Mouse (Mus musculus) forebrain, embryonic 15.5 days (tissue): ENCODE data around the gene Esrrg. TPM values are rescaled to one million over a fixed set of nuclear protein-coding genes. Genes with fewer than 3 reads are reported as not detected.

Source experiments
- ATAC-seq: fragments of 200-750 bp; cut with Nextera tagmentation; replicated peaks from 2 replicates; pipeline ENCODE4 v1.8.0; 2017; ENCODE audit warnings: mild to moderate bottlenecking, moderate TSS enrichment, moderate library complexity
- H3K27ac ChIP-seq: fragments of 300-500 bp; sonication (generic); replicated peaks from 2 replicates; pipeline ENCODE4 v1.5.1; 2015; ENCODE audit warnings: mild to moderate bottlenecking, inconsistent platforms
- H3K27me3 ChIP-seq: fragments of 300-500 bp; sonication (generic); 2 replicates; pipeline ENCODE4 v1.6.1; 2015; ENCODE audit warnings: inconsistent platforms
- H3K36me3 ChIP-seq: fragments of 300-500 bp; sonication (generic); 2 replicates; pipeline ENCODE4 v1.6.1; 2015; ENCODE audit warnings: mild to moderate bottlenecking, inconsistent platforms
- H3K4me1 ChIP-seq: fragments of 300-500 bp; sonication (generic); 2 replicates; pipeline ENCODE4 v1.6.1; 2015; ENCODE audit warnings: inconsistent platforms
- H3K4me2 ChIP-seq: fragments of 300-500 bp; sonication (generic); replicated peaks from 2 replicates; pipeline ENCODE4 v1.6.1; 2015; ENCODE audit warnings: mild to moderate bottlenecking, inconsistent platforms
- H3K4me3 ChIP-seq: fragments of 300-500 bp; sonication (generic); 2 replicates; pipeline ENCODE4 v1.5.1; 2015; ENCODE audit warnings: mild to moderate bottlenecking, inconsistent platforms
- H3K9ac ChIP-seq: fragments of 300-500 bp; sonication (generic); replicated peaks from 2 replicates; pipeline ENCODE4 v1.6.1; 2015; ENCODE audit warnings: mild to moderate bottlenecking, inconsistent platforms
- H3K9me3 ChIP-seq: fragments of 300-500 bp; sonication (generic); 2 replicates; pipeline ENCODE4 v1.6.1; 2016; ENCODE audit warnings: inconsistent platforms
- WGBS: fragments of 180-500 bp; shearing (Covaris S2); methylation state at CpG from one replicate; pipeline ENCODE4 v1.1.7; 2015; ENCODE audit warnings: mixed read lengths; 5-methylcytosine and 5-hydroxymethylcytosine counted together
- polyA plus RNA-seq: library from polyadenylated mRNA; unstranded; fragments of >200 nt; fragmentation: Nextera tagmentation; extraction: Ambion mirVana; gene quantifications from 2 replicates; pipeline ENCODE4 v1.2.1, GENCODE M21; 2015

Esrrg gene
- polyA plus RNA-seq, 1 experiment from 2014 or later = 9.9 TPM

GRCm38 (mm10) chr1:187724651-187725050 lies 116.1 kb downstream of the Esrrg start:
- 36% methylated on average over 1 of the region's 1 CpGs for WGBS
- no peaks in the 10 kb centered on the region for H3K4me1 ChIP-seq
- no peaks in the 10 kb centered on the region for H3K9me3 ChIP-seq
- ATAC-seq = no peak
- no peaks in the 10 kb centered on the region for H3K36me3 ChIP-seq
- no peak overlapping the region for H3K4me3 ChIP-seq
- no peak overlapping the region for H3K27ac ChIP-seq
- H3K27me3 ChIP-seq = no peaks in the 10 kb centered on the region
- no peak overlapping the region for H3K9ac ChIP-seq
- H3K4me2 ChIP-seq = no peak overlapping the region

- no peak overlapping the region for H3K9ac ChIP-seq
- H3K4me1 ChIP-seq = no peaks in the 10 kb centered on the region
- no peaks in the 10 kb centered on the region for H3K9me3 ChIP-seq
- no peak overlapping the region for H3K4me3 ChIP-seq
- no peak overlapping the region for H3K27ac ChIP-seq
- no peak overlapping the region for H3K4me2 ChIP-seq
- WGBS = 95% methylated on average over 1 of the region's 1 CpGs
- no peaks in the 10 kb centered on the region for H3K36me3 ChIP-seq
- no peaks in the 10 kb centered on the region for H3K27me3 ChIP-seq
- no peak for ATAC-seq
Observed at GRCm38 (mm10) chr1:187725351-187725750, 116.8 kb downstream of the Esrrg start.

DNA sequence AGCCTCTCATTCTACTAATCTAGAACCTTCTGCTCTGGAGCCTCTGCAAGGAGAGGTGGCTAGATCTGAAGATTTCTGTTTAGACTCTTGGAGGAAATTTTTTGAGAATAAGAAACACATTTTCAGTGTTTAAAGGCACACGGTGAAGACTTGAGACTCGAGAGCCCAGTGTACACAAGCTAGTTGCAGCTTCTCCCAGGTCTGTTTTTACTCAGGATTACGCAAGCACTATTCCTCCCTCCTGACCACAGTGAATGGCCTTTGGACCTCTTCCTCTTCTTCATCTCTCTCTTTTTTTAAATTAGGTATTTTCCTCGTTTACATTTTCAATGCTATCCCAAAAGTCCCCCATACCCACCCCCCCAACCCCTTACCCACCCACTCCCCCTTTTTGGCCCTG lies 122.6 kb downstream of the Esrrg start:
- Histone ChIP-seq H3K9me3 (no peaks in the 10 kb centered on the region), H3K4me1 (no peaks in the 10 kb centered on the region), H3K4me3 (no peak overlapping the region), H3K27ac (no peak overlapping the region), H3K36me3 (no peaks in the 10 kb centered on the region), H3K9ac (no peak overlapping the region), H3K4me2 (no peak overlapping the region), H3K27me3 (no peaks in the 10 kb centered on the region)
- WGBS = 89% methylated on average over 4 of the region's 4 CpGs
- ATAC-seq = no peak

DNA sequence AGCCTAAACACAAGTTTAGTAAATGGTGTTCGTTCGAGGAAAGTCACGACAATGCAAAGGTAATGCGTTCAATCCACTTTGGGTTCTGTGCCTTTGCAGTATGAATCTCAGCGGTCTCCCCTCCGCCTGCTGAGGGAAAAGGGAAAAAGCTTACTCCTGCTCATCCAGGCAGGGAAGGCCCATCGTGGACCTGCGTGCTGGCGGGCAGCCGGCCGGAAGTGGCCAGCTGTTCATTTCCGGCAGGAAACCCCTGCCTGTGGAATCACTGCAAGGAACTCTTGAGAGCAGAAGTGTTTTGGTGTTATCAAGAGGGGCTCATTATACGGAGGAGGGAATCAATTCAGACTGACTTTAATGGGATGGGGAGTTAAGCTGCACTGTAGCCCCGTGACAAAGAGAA lies 127.9 kb downstream of the Esrrg start:
- ATAC-seq = no peak
- H3K4me3 ChIP-seq = no peak overlapping the region
- no peak overlapping the region for H3K9ac ChIP-seq
- WGBS = 44% methylated on average over 14 of the region's 14 CpGs
- no peaks in the 10 kb centered on the region for H3K9me3 ChIP-seq
- no peaks in the 10 kb centered on the region for H3K4me1 ChIP-seq
- no peaks in the 10 kb centered on the region for H3K36me3 ChIP-seq
- H3K27ac ChIP-seq = no peak overlapping the region
- H3K4me2 ChIP-seq = no peak overlapping the region
- H3K27me3 ChIP-seq = no peaks in the 10 kb centered on the region

- Histone ChIP-seq H3K9me3 (no peaks in the 10 kb centered on the region), H3K27ac (no peak overlapping the region), H3K4me2 (no peak overlapping the region), H3K4me3 (no peak overlapping the region), H3K4me1 (no peaks in the 10 kb centered on the region), H3K36me3 (no peaks in the 10 kb centered on the region), H3K27me3 (no peaks in the 10 kb centered on the region), H3K9ac (no peak overlapping the region)
- no peak for ATAC-seq
- 91% methylated on average over 7 of the region's 7 CpGs for WGBS
Observed at GRCm38 (mm10) chr1:187737296-187737695, 128.7 kb downstream of the Esrrg start.

- H3K27me3 ChIP-seq = no peaks in the 10 kb centered on the region
- H3K27ac ChIP-seq = no peak overlapping the region
- H3K9ac ChIP-seq = no peak overlapping the region
- no peaks in the 10 kb centered on the region for H3K4me1 ChIP-seq
- H3K4me3 ChIP-seq = no peak overlapping the region
- 74% methylated on average over 12 of the region's 12 CpGs for WGBS
- H3K9me3 ChIP-seq = no peaks in the 10 kb centered on the region
- no peak overlapping the region for H3K4me2 ChIP-seq
- no peaks in the 10 kb centered on the region for H3K36me3 ChIP-seq
- ATAC-seq = no peak
Observed at GRCm38 (mm10) chr1:187740531-187740930, 131.9 kb downstream of the Esrrg start.

GRCm38 (mm10) chr1:187741306-187741705 lies 132.7 kb downstream of the Esrrg start:
- H3K9me3 ChIP-seq = no peaks in the 10 kb centered on the region
- H3K36me3 ChIP-seq = no peaks in the 10 kb centered on the region
- no peaks in the 10 kb centered on the region for H3K27me3 ChIP-seq
- no peak overlapping the region for H3K9ac ChIP-seq
- no peak overlapping the region for H3K4me3 ChIP-seq
- no peak overlapping the region for H3K4me2 ChIP-seq
- ATAC-seq = no peak
- WGBS = 93% methylated on average over 7 of the region's 7 CpGs
- H3K4me1 ChIP-seq = no peaks in the 10 kb centered on the region
- no peak overlapping the region for H3K27ac ChIP-seq

DNA sequence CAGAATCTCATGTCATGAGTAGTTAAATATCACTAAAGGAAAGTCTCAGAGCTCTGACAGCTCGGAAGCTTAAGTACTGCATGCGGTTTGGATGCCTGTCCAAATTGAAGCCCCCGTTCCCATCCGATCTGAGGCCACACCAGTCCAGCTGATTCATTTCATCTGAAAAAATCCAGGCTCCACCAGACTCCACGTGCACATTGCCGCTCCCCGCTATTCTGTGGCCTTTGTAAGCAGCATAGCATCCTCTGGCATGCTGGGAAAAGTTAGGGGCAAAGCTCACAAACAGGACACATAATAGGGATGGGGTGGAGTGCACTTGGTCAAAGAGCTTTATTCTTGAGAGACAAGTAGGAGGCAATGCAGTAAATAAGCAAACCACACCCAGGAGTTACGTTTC lies 133.5 kb downstream of the Esrrg start:
- Histone ChIP-seq H3K4me3 (no peak overlapping the region), H3K4me1 (no peaks in the 10 kb centered on the region), H3K4me2 (no peak overlapping the region), H3K9ac (no peak overlapping the region), H3K27ac (no peak overlapping the region), H3K27me3 (no peaks in the 10 kb centered on the region), H3K36me3 (no peaks in the 10 kb centered on the region), H3K9me3 (no peaks in the 10 kb centered on the region)
- 69% methylated on average over 8 of the region's 8 CpGs for WGBS
- no peak for ATAC-seq

- no peak overlapping the region for H3K9ac ChIP-seq
- no peaks in the 10 kb centered on the region for H3K9me3 ChIP-seq
- H3K4me2 ChIP-seq = no peak overlapping the region
- H3K27me3 ChIP-seq = no peaks in the 10 kb centered on the region
- WGBS = 85% methylated on average over 3 of the region's 3 CpGs
- H3K4me1 ChIP-seq = no peaks in the 10 kb centered on the region
- ATAC-seq = no peak
- H3K36me3 ChIP-seq = no peaks in the 10 kb centered on the region
- no peak overlapping the region for H3K4me3 ChIP-seq
- H3K27ac ChIP-seq = no peak overlapping the region
Observed at GRCm38 (mm10) chr1:187749294-187749693, 140.7 kb downstream of the Esrrg start.

- no peak overlapping the region for H3K4me3 ChIP-seq
- H3K27ac ChIP-seq = no peak overlapping the region
- no peaks in the 10 kb centered on the region for H3K36me3 ChIP-seq
- H3K27me3 ChIP-seq = no peaks in the 10 kb centered on the region
- H3K9me3 ChIP-seq = no peaks in the 10 kb centered on the region
- 60% methylated on average over 5 of the region's 5 CpGs for WGBS
- no peak overlapping the region for H3K9ac ChIP-seq
- no peaks in the 10 kb centered on the region for H3K4me1 ChIP-seq
- no peak overlapping the region for H3K4me2 ChIP-seq
- ATAC-seq = no peak
Observed at GRCm38 (mm10) chr1:187749931-187750330, 141.3 kb downstream of the Esrrg start.

DNA sequence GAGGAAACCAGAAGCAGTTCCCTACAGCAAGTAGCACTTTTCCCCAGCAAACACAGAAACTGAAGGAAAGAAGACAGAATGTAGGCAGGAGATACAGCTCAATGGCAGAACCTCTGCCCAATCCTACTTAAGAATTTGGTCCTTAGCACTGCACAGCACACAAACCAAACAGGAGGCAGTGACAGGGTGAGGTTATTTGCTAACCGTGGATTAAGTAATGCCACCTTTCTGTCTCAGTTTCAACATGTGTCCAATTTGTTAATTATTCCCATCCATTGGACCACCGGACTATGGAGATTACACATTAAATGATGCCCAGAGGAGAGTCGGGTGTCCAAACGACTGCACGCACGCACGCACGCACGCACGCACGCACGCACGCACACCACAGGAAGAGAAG lies 146.9 kb downstream of the Esrrg start:
- Histone ChIP-seq H3K4me1 (no peaks in the 10 kb centered on the region), H3K36me3 (no peaks in the 10 kb centered on the region), H3K9ac (no peak overlapping the region), H3K27ac (no peak overlapping the region), H3K9me3 (no peaks in the 10 kb centered on the region), H3K4me3 (no peak overlapping the region), H3K4me2 (no peak overlapping the region), H3K27me3 (no peaks in the 10 kb centered on the region)
- 87% methylated on average over 13 of the region's 13 CpGs for WGBS
- ATAC-seq = no peak

- H3K4me1 ChIP-seq = no peaks in the 10 kb centered on the region
- H3K27ac ChIP-seq = no peak overlapping the region
- H3K9ac ChIP-seq = no peak overlapping the region
- H3K36me3 ChIP-seq = no peaks in the 10 kb centered on the region
- WGBS = 89% methylated on average over 1 of the region's 1 CpGs
- no peak overlapping the region for H3K4me3 ChIP-seq
- H3K27me3 ChIP-seq = no peaks in the 10 kb centered on the region
- H3K9me3 ChIP-seq = no peaks in the 10 kb centered on the region
- no peak for ATAC-seq
- no peak overlapping the region for H3K4me2 ChIP-seq
Observed at GRCm38 (mm10) chr1:187757981-187758380, 149.4 kb downstream of the Esrrg start.

DNA sequence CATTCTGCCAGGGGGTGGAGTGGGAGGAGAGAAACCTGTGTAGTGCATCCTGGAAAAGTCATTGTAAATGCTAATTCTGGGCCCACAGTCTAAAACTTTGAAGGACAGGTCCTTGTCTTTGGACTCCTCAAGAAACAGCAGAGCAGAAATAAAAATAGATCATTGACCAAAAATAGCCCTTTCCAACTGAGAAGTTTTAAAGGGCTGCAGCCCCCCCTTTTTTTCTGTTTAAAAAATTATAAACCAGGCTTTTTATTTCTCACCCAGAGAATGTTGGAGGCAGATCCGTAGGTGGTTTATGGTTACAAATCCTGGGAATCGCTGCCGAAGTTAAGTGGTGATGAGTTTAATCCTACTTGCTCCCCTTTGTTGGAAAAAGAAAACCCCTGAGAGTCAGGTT lies 150.0 kb downstream of the Esrrg start:
- H3K9me3 ChIP-seq = no peaks in the 10 kb centered on the region
- H3K27ac ChIP-seq = no peak overlapping the region
- 64% methylated on average over 3 of the region's 3 CpGs for WGBS
- no peaks in the 10 kb centered on the region for H3K36me3 ChIP-seq
- no peaks in the 10 kb centered on the region for H3K4me1 ChIP-seq
- H3K27me3 ChIP-seq = no peaks in the 10 kb centered on the region
- no peak overlapping the region for H3K9ac ChIP-seq
- no peak overlapping the region for H3K4me3 ChIP-seq
- H3K4me2 ChIP-seq = no peak overlapping the region
- no peak for ATAC-seq
